Mouse (Mus musculus): Measurements from ENCODE around the gene Mtfmt. TPM values are rescaled to one million over a fixed set of nuclear protein-coding genes. Genes with fewer than 3 reads are reported as not detected.

Gene Mtfmt
- polyA plus RNA-seq, 1 experiment from 2014 or later: 18.7 TPM

- no peaks in the 10 kb centered on the region for H3K27me3 ChIP-seq (ENCODE audit: control insufficient read depth, insufficient read depth, low read length)
- 87% methylated on average over 6 of the region's 6 CpGs for WGBS
These were observed 35.6 kb upstream of the Mtfmt start for GRCm38 (mm10) chr9:65399934-65400333.

GRCm38 (mm10) chr9:65404331-65405183 lies 31.0 kb upstream of the Mtfmt start:
- Histone ChIP-seq H3K27me3 (ENCODE audit: control insufficient read depth, insufficient read depth, low read length) (no peaks in the 10 kb centered on the region), H3K27ac (ENCODE audit: low read depth, low read length) (no peak overlapping the region), H3K4me1 (ENCODE audit: control insufficient read depth, insufficient read depth, low read length) (no peaks in the 10 kb centered on the region; the same call in 1 of the 2 replicates), H3K36me3 (ENCODE audit: control insufficient read depth, insufficient read depth, low read length) (no peaks in the 10 kb centered on the region), H3K4me2 (no peak overlapping the region), H3K4me3 (ENCODE audit: low read depth, low read length) (no peak overlapping the region), H3K9ac (ENCODE audit: low read length) (no peak overlapping the region), H3K9me3 (ENCODE audit: control insufficient read depth, low read length) (no peaks in the 10 kb centered on the region)
- ATAC-seq (ENCODE audit: low FRiP score) (no peak), DNase-seq (ENCODE audit: low spot score, missing footprints) (no peak)
- WGBS: 81% methylated on average over 15 of the region's 15 CpGs

More at GRCm38 (mm10) chr9:65399934-65400333, 35.6 kb upstream of the Mtfmt start:
- Histone ChIP-seq H3K4me1 (ENCODE audit: control insufficient read depth, insufficient read depth, low read length) (no peaks in the 10 kb centered on the region; the same call in 1 of the 2 replicates), H3K27ac (ENCODE audit: low read depth, low read length) (no peak overlapping the region), H3K4me3 (ENCODE audit: low read depth, low read length) (no peak overlapping the region), H3K9me3 (ENCODE audit: control insufficient read depth, low read length) (no peaks in the 10 kb centered on the region), H3K9ac (ENCODE audit: low read length) (no peak overlapping the region), H3K36me3 (ENCODE audit: control insufficient read depth, insufficient read depth, low read length) (no peaks in the 10 kb centered on the region), H3K4me2 (no peak overlapping the region)
- DNase-seq (ENCODE audit: low spot score, missing footprints) (no peak), ATAC-seq (ENCODE audit: low FRiP score) (no peak)

- Histone ChIP-seq H3K9me3 (ENCODE audit: control insufficient read depth, low read length) (no peaks in the 10 kb centered on the region), H3K27ac (ENCODE audit: low read depth, low read length) (no peak overlapping the region), H3K9ac (ENCODE audit: low read length) (no peak overlapping the region), H3K4me2 (no peak overlapping the region), H3K4me1 (ENCODE audit: control insufficient read depth, insufficient read depth, low read length) (no peaks in the 10 kb centered on the region; the same call in 1 of the 2 replicates), H3K27me3 (ENCODE audit: control insufficient read depth, insufficient read depth, low read length) (no peaks in the 10 kb centered on the region), H3K4me3 (ENCODE audit: low read depth, low read length) (no peak overlapping the region), H3K36me3 (ENCODE audit: control insufficient read depth, insufficient read depth, low read length) (no peaks in the 10 kb centered on the region)
- WGBS: 91% methylated on average over 2 of the region's 2 CpGs
- ATAC-seq (ENCODE audit: low FRiP score) (no peak), DNase-seq (ENCODE audit: low spot score, missing footprints) (no peak)
These were observed 30.5 kb upstream of the Mtfmt start for GRCm38 (mm10) chr9:65405184-65405449.

- no peak for ATAC-seq (ENCODE audit: low FRiP score)
- Histone ChIP-seq H3K4me2 (no peak overlapping the region), H3K4me1 (ENCODE audit: control insufficient read depth, insufficient read depth, low read length) (no peaks in the 10 kb centered on the region), H3K36me3 (ENCODE audit: control insufficient read depth, insufficient read depth, low read length) (no peaks in the 10 kb centered on the region), H3K27me3 (ENCODE audit: control insufficient read depth, insufficient read depth, low read length) (no peaks in the 10 kb centered on the region), H3K9ac (ENCODE audit: low read length) (no peak overlapping the region), H3K9me3 (ENCODE audit: control insufficient read depth, low read length) (no peaks in the 10 kb centered on the region), H3K4me3 (ENCODE audit: low read depth, low read length) (no peak overlapping the region), H3K27ac (ENCODE audit: low read depth, low read length) (no peak overlapping the region)
- DNase-seq (ENCODE audit: low spot score, missing footprints): no peak
- WGBS: 84% methylated on average over 5 of the region's 5 CpGs
These were observed 28.3 kb upstream of the Mtfmt start for GRCm38 (mm10) chr9:65407327-65407726.

- no peak overlapping the region for H3K27ac ChIP-seq (ENCODE audit: low read depth, low read length)
- WGBS: 75% methylated on average over 3 of the region's 3 CpGs
- DNase-seq (ENCODE audit: low spot score, missing footprints): no peak
- no peaks in the 10 kb centered on the region for H3K27me3 ChIP-seq (ENCODE audit: control insufficient read depth, insufficient read depth, low read length)
- no peaks in the 10 kb centered on the region for H3K36me3 ChIP-seq (ENCODE audit: control insufficient read depth, insufficient read depth, low read length)
- H3K9ac ChIP-seq (ENCODE audit: low read length): no peak overlapping the region
- no peaks in the 10 kb centered on the region for H3K4me1 ChIP-seq (ENCODE audit: control insufficient read depth, insufficient read depth, low read length)
- no peaks in the 10 kb centered on the region for H3K9me3 ChIP-seq (ENCODE audit: control insufficient read depth, low read length)
- ATAC-seq (ENCODE audit: low FRiP score): no peak
- H3K4me3 ChIP-seq (ENCODE audit: low read depth, low read length): no peak overlapping the region
- H3K4me2 ChIP-seq: no peak overlapping the region
These were observed 27.7 kb upstream of the Mtfmt start for GRCm38 (mm10) chr9:65407861-65408260.

- Histone ChIP-seq H3K27me3 (ENCODE audit: control insufficient read depth, insufficient read depth, low read length) (no peaks in the 10 kb centered on the region), H3K9me3 (ENCODE audit: control insufficient read depth, low read length) (no peaks in the 10 kb centered on the region), H3K27ac (ENCODE audit: low read depth, low read length) (no peak overlapping the region), H3K9ac (ENCODE audit: low read length) (no peak overlapping the region), H3K4me1 (ENCODE audit: control insufficient read depth, insufficient read depth, low read length) (no peaks in the 10 kb centered on the region), H3K4me2 (no peak overlapping the region), H3K4me3 (ENCODE audit: low read depth, low read length) (no peak overlapping the region), H3K36me3 (ENCODE audit: control insufficient read depth, insufficient read depth, low read length) (no peaks in the 10 kb centered on the region)
- no peak for DNase-seq (ENCODE audit: low spot score, missing footprints)
- 68% methylated on average over 5 of the region's 5 CpGs for WGBS
- no peak for ATAC-seq (ENCODE audit: low FRiP score)
These were observed 26.7 kb upstream of the Mtfmt start for GRCm38 (mm10) chr9:65408871-65409295.

GRCm38 (mm10) chr9:65410378-65410777 lies 25.2 kb upstream of the Mtfmt start:
- H3K9me3 ChIP-seq (ENCODE audit: control insufficient read depth, low read length): no peaks in the 10 kb centered on the region

GRCm38 (mm10) chr9:65411326-65411725 lies 24.3 kb upstream of the Mtfmt start:
- H3K9me3 ChIP-seq (ENCODE audit: control insufficient read depth, low read length): no peaks in the 10 kb centered on the region
- H3K4me3 ChIP-seq (ENCODE audit: low read depth, low read length): no peak overlapping the region
- H3K27ac ChIP-seq (ENCODE audit: low read depth, low read length): no peak overlapping the region
- H3K4me2 ChIP-seq: no peak overlapping the region
- no peak overlapping the region for H3K9ac ChIP-seq (ENCODE audit: low read length)
- no peak for DNase-seq (ENCODE audit: low spot score, missing footprints)
- no peaks in the 10 kb centered on the region for H3K4me1 ChIP-seq (ENCODE audit: control insufficient read depth, insufficient read depth, low read length)
- ATAC-seq (ENCODE audit: low FRiP score): no peak
- WGBS: 85% methylated on average over 3 of the region's 3 CpGs
- H3K36me3 ChIP-seq (ENCODE audit: control insufficient read depth, insufficient read depth, low read length): no peaks in the 10 kb centered on the region
- H3K27me3 ChIP-seq (ENCODE audit: control insufficient read depth, insufficient read depth, low read length): no peaks in the 10 kb centered on the region

More at GRCm38 (mm10) chr9:65410378-65410777, 25.2 kb upstream of the Mtfmt start:
- Histone ChIP-seq H3K4me1 (ENCODE audit: control insufficient read depth, insufficient read depth, low read length) (no peaks in the 10 kb centered on the region), H3K36me3 (ENCODE audit: control insufficient read depth, insufficient read depth, low read length) (no peaks in the 10 kb centered on the region), H3K27me3 (ENCODE audit: control insufficient read depth, insufficient read depth, low read length) (no peaks in the 10 kb centered on the region), H3K4me2 (no peak overlapping the region), H3K4me3 (ENCODE audit: low read depth, low read length) (no peak overlapping the region), H3K27ac (ENCODE audit: low read depth, low read length) (no peak overlapping the region), H3K9ac (ENCODE audit: low read length) (no peak overlapping the region)
- DNase-seq (ENCODE audit: low spot score, missing footprints): no peak
- WGBS: 93% methylated on average over 8 of the region's 8 CpGs
- no peak for ATAC-seq (ENCODE audit: low FRiP score)

- Histone ChIP-seq H3K27me3 (ENCODE audit: control insufficient read depth, insufficient read depth, low read length) (no peaks in the 10 kb centered on the region), H3K27ac (ENCODE audit: low read depth, low read length) (no peak overlapping the region), H3K4me2 (no peak overlapping the region), H3K4me1 (ENCODE audit: control insufficient read depth, insufficient read depth, low read length) (no peaks in the 10 kb centered on the region), H3K9ac (ENCODE audit: low read length) (no peak overlapping the region), H3K4me3 (ENCODE audit: low read depth, low read length) (no peak overlapping the region), H3K9me3 (ENCODE audit: control insufficient read depth, low read length) (no peaks in the 10 kb centered on the region), H3K36me3 (ENCODE audit: control insufficient read depth, insufficient read depth, low read length) (no peaks in the 10 kb centered on the region)
- no peak for DNase-seq (ENCODE audit: low spot score, missing footprints)
- no peak for ATAC-seq (ENCODE audit: low FRiP score)
- WGBS: 55% methylated on average over 3 of the region's 3 CpGs
These were observed 17.8 kb upstream of the Mtfmt start for GRCm38 (mm10) chr9:65417738-65418137.
